Mouse (Mus musculus): ENCODE measurements around the gene Higd1c. TPM values are rescaled to one million over a fixed set of nuclear protein-coding genes. Genes with fewer than 3 reads are reported as not detected.

Higd1c gene
- polyA plus RNA-seq, 2 experiments = not detected

DNA sequence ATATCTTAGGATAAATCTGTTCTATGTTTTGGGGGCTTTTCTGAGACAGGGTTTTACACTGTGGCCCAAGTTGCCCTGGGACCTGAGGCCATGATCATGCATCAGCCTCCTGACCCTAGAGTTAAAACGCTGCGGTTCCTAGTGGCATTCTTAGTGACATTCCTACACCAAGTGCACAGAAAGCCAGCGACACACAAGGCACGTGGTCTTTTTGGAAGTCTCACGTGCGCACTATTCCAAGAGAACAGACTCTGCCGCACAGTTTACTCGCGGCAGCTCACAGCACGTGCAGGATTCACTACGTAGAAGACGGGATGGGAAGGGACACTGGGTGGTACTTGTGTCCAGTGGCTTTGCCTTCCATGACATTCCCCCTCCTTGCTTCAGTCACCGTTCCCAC is 50.6 kb downstream of the Higd1c start:
- Histone ChIP-seq H3K4me2 (ENCODE audit: low read depth) (no peak overlapping the region), H3K27ac (no peak overlapping the region)

GRCm38 (mm10) chr15:100415684-100416083 is 51.3 kb downstream of the Higd1c start:
- Histone ChIP-seq H3K9ac (replicated peaks) (no peak overlapping the region), H3K27me3 (ENCODE audit: control insufficient read depth, insufficient read depth, low read length) (no peaks in the 10 kb centered on the region), H3K4me2 (ENCODE audit: low read depth) (no peak overlapping the region), H3K4me3 (ENCODE audit: insufficient read depth in 1 of 2, low read depth in 2 of 2, low read length in 2 of 2) (no peak overlapping the region), H3K4me1 (replicated peaks; ENCODE audit: control insufficient read depth in 2 of 2, insufficient read depth in 2 of 2, low read length in 1 of 2) (peaks cover 61 to 70% of the 10 kb centered on the region in 2 experiments), H3K9me3 (ENCODE audit: control insufficient read depth, low read length) (no peaks in the 10 kb centered on the region), H3K27ac (peak overlapping the region; percentile 1), H3K36me3 (replicated peaks; ENCODE audit: control insufficient read depth, insufficient read depth, low read depth) (peaks cover 18% of the 10 kb centered on the region)
- DNase-seq (ENCODE audit: low read depth in 3 of 3, low spot score in 3 of 3) (no peak), ATAC-seq (ENCODE audit: insufficient read depth) (no peak)
- 82% methylated on average over 8 of the region's 8 CpGs for WGBS (ENCODE audit: insufficient replicate concordance)
- TF ChIP-seq CTCF (IDR thresholded peaks at IDR 0.05; ENCODE audit: low read depth) = no peak
- TF ChIP-seq EP300 (IDR thresholded peaks at IDR 0.05; ENCODE audit: low read depth) = no peak

More for the DNA sequence above, 50.6 kb downstream of the Higd1c start:
- H3K27me3 ChIP-seq (ENCODE audit: control insufficient read depth, insufficient read depth, low read length) = no peaks in the 10 kb centered on the region
- no peak for TF ChIP-seq EP300 (IDR thresholded peaks at IDR 0.05; ENCODE audit: low read depth)
- TF ChIP-seq CTCF (IDR thresholded peaks at IDR 0.05; ENCODE audit: low read depth) = no peak
- peaks cover 58 to 71% of the 10 kb centered on the region in 2 experiments for H3K4me1 ChIP-seq (replicated peaks; ENCODE audit: control insufficient read depth in 2 of 2, insufficient read depth in 2 of 2, low read length in 1 of 2)
- H3K9ac ChIP-seq (replicated peaks) = no peak overlapping the region
- H3K9me3 ChIP-seq (ENCODE audit: control insufficient read depth, low read length) = no peaks in the 10 kb centered on the region
- H3K36me3 ChIP-seq (replicated peaks; ENCODE audit: control insufficient read depth, insufficient read depth, low read depth) = peaks cover 26% of the 10 kb centered on the region
- no peak for ATAC-seq (ENCODE audit: insufficient read depth)
- H3K4me3 ChIP-seq (ENCODE audit: insufficient read depth in 1 of 2, low read depth in 2 of 2, low read length in 2 of 2) = no peak overlapping the region
- DNase-seq (ENCODE audit: low read depth in 3 of 3, low spot score in 3 of 3) = no peak
- 89% methylated on average over 13 of the region's 13 CpGs for WGBS (ENCODE audit: insufficient replicate concordance)

- Histone ChIP-seq H3K4me1 (replicated peaks; ENCODE audit: control insufficient read depth in 2 of 2, insufficient read depth in 2 of 2, low read length in 1 of 2) (peaks cover 42 to 68% of the 10 kb centered on the region in 2 experiments), H3K27ac (peak overlapping the region; percentile 60), H3K4me2 (ENCODE audit: low read depth) (peak overlapping the region; percentile 100), H3K9me3 (ENCODE audit: control insufficient read depth, low read length) (no peaks in the 10 kb centered on the region), H3K4me3 (ENCODE audit: insufficient read depth in 1 of 2, low read depth in 2 of 2, low read length in 2 of 2) (peak overlapping the region; percentile 15 to 100; a peak in 3 of 4 replicates), H3K9ac (replicated peaks) (peak overlapping the region; percentile 86), H3K36me3 (replicated peaks; ENCODE audit: control insufficient read depth, insufficient read depth, low read depth) (peaks cover 12% of the 10 kb centered on the region), H3K27me3 (ENCODE audit: control insufficient read depth, insufficient read depth, low read length) (no peaks in the 10 kb centered on the region)
- TF ChIP-seq CTCF (IDR thresholded peaks at IDR 0.05; ENCODE audit: low read depth) = no peak
- no peak for TF ChIP-seq EP300 (IDR thresholded peaks at IDR 0.05; ENCODE audit: low read depth)
- no peak for ATAC-seq (ENCODE audit: insufficient read depth)
- WGBS (ENCODE audit: insufficient replicate concordance) = 59% methylated on average over 9 of the region's 9 CpGs
- no peak for DNase-seq (ENCODE audit: low read depth in 3 of 3, low spot score in 3 of 3)
Measured at GRCm38 (mm10) chr15:100417854-100418450, 53.6 kb downstream of the Higd1c start.

DNA sequence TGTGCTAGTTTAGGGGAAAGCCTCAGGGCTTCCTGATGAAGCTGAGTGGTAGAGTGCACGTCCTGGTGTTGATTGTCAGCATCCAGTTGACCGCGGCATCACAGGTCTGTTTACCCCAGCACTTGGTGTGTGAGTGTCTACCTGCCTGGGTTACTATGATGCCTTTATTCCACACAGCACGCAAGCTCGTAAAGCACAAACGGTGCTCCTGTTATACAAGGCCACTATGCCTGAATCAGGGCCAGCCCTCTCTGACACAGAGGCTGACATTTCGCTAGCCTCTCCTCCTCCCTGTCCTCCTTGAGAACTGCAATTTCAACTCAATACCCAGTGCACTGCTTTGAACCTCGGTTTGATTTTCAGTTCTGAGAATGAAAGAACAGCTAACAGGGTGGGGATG is 55.0 kb downstream of the Higd1c start:
- peaks cover 45 to 61% of the 10 kb centered on the region in 2 experiments for H3K4me1 ChIP-seq (replicated peaks; ENCODE audit: control insufficient read depth in 2 of 2, insufficient read depth in 2 of 2, low read length in 1 of 2)
- peaks cover 12% of the 10 kb centered on the region for H3K36me3 ChIP-seq (replicated peaks; ENCODE audit: control insufficient read depth, insufficient read depth, low read depth)
- H3K27me3 ChIP-seq (ENCODE audit: control insufficient read depth, insufficient read depth, low read length) = peaks cover 5% of the 10 kb centered on the region
- WGBS (ENCODE audit: insufficient replicate concordance) = 36% methylated on average over 8 of the region's 8 CpGs
- no peak for TF ChIP-seq CTCF (IDR thresholded peaks at IDR 0.05; ENCODE audit: low read depth)
- no peaks in the 10 kb centered on the region for H3K9me3 ChIP-seq (ENCODE audit: control insufficient read depth, low read length)
- peak overlapping the region; percentile 100 for H3K4me2 ChIP-seq (ENCODE audit: low read depth)
- peak overlapping the region; percentile 86 for H3K9ac ChIP-seq (replicated peaks)
- peak overlapping the region; percentile 57 to 100 for H3K4me3 ChIP-seq (ENCODE audit: insufficient read depth in 1 of 2, low read depth in 2 of 2, low read length in 2 of 2)
- DNase-seq (ENCODE audit: low read depth in 3 of 3, low spot score in 3 of 3) (no peak), ATAC-seq (ENCODE audit: insufficient read depth) (0 out of 2 replicates have a peak, but pooled peaks have one; percentile 2)
- peak overlapping the region; percentile 97 for H3K27ac ChIP-seq

DNA sequence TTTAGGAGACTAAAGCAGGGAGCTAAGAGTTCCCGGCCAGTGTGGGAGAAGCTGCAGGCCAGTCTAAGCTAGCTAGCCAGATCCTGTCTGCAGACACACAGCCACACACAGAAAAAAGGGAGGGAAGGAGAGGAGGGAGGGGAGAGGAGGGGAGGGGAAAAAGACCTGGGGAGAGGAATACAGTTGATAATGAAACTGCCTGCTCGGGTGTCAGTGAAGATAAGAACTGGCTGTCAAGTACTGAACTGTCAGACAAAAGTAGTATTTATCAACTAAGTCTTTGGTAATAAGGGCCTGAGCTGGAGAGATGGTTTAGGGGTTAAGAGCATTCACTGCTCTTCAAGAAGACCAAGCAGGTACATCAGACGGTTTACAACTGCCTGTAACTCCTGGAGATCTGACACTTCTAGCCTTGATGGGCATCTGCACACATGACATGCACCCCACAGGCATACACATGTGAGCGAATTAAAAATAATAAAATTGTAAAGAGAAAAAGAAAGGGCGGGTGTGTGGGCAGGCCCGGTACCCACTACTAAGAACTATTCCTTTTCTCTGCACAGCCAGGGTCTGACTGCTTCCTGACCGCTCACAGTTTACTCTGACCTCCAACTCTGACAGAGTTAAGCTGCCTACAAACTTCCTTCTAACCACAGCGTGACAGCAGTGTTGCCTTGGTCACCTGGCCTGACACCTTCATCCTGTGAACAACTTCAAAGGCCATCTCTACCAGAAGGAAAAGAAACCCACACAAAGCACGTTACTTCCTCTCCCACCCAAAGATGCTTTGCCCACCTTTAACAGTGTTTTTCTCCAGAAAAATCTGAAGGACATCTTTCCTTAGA is 55.8 kb downstream of the Higd1c start:
- Histone ChIP-seq H3K27me3 (ENCODE audit: control insufficient read depth, insufficient read depth, low read length) (peaks cover 12% of the 10 kb centered on the region), H3K4me2 (ENCODE audit: low read depth) (peak overlapping the region; percentile 100), H3K27ac (peak overlapping the region; percentile 97), H3K9ac (replicated peaks) (peak overlapping the region; percentile 99), H3K4me1 (replicated peaks; ENCODE audit: control insufficient read depth in 2 of 2, insufficient read depth in 2 of 2, low read length in 1 of 2) (peaks cover 45 to 57% of the 10 kb centered on the region in 2 experiments), H3K4me3 (ENCODE audit: insufficient read depth in 1 of 2, low read depth in 2 of 2, low read length in 2 of 2) (peak overlapping the region; percentile 57 to 100), H3K9me3 (ENCODE audit: control insufficient read depth, low read length) (no peaks in the 10 kb centered on the region), H3K36me3 (replicated peaks; ENCODE audit: control insufficient read depth, insufficient read depth, low read depth) (peaks cover 12% of the 10 kb centered on the region)
- ATAC-seq (ENCODE audit: insufficient read depth) = peak; percentile 78
- 11% methylated on average over 9 of the region's 9 CpGs for WGBS (ENCODE audit: insufficient replicate concordance)
- peak; percentile 97 for TF ChIP-seq EP300 (IDR thresholded peaks at IDR 0.05; ENCODE audit: low read depth)
- no peak for TF ChIP-seq CTCF (IDR thresholded peaks at IDR 0.05; ENCODE audit: low read depth)
- peak; percentile 79 to 85 (median 81) for DNase-seq (ENCODE audit: low read depth in 3 of 3, low spot score in 3 of 3)

All from liver, embryonic 14.5 days (tissue).